Mouse (Mus musculus) midbrain, embryonic 15.5 days (tissue): ENCODE measurements around the gene Numbl. TPM values are rescaled to one million over a fixed set of nuclear protein-coding genes. Genes with fewer than 3 reads are reported as not detected.
A peak's percentile ranks its signal among the peaks of the same experiment; 100 is the strongest.
"Not testable (repeated sequence)": the region's sequence is repeated elsewhere in the genome, so short reads cannot be mapped to it uniquely, and the experiment has no call there.

Experiments
- ATAC-seq: fragments of 200-750 bp; cut with Nextera tagmentation; replicated peaks from 2 replicates; pipeline ENCODE4 v1.8.0; 2017; ENCODE audit warnings: moderate TSS enrichment
- H3K27ac ChIP-seq: fragments of 300-500 bp; sonication (generic); 2 replicates; pipeline ENCODE4 v1.5.1; 2015; ENCODE audit warnings: mild to moderate bottlenecking, inconsistent platforms
- H3K27me3 ChIP-seq: fragments of 300-500 bp; sonication (generic); replicated peaks from 2 replicates; pipeline ENCODE4 v1.6.1; 2015; ENCODE audit warnings: inconsistent platforms
- H3K36me3 ChIP-seq: fragments of 300-500 bp; sonication (generic); replicated peaks from 2 replicates; pipeline ENCODE4 v1.6.1; 2015; ENCODE audit warnings: inconsistent platforms
- H3K4me1 ChIP-seq: fragments of 300-500 bp; sonication (generic); 2 replicates; pipeline ENCODE4 v1.6.1; 2015; ENCODE audit warnings: inconsistent platforms
- H3K4me2 ChIP-seq: fragments of 300-500 bp; sonication (generic); 2 replicates; pipeline ENCODE4 v1.6.1; 2015; ENCODE audit warnings: inconsistent platforms, mild to moderate bottlenecking, moderate library complexity
- H3K4me3 ChIP-seq: fragments of 300-500 bp; sonication (generic); 2 replicates; pipeline ENCODE4 v1.5.1; 2015; ENCODE audit warnings: mild to moderate bottlenecking, inconsistent platforms
- H3K9ac ChIP-seq: fragments of 300-500 bp; sonication (generic); 2 replicates; pipeline ENCODE4 v1.6.1; 2015; ENCODE audit warnings: mild to moderate bottlenecking, inconsistent platforms
- H3K9me3 ChIP-seq: fragments of 300-500 bp; sonication (generic); 2 replicates; pipeline ENCODE4 v1.6.1; 2016; ENCODE audit warnings: inconsistent platforms
- WGBS: fragments of 180-500 bp; shearing (Covaris S2); methylation state at CpG from one replicate; pipeline ENCODE4 v1.1.7; 2015; ENCODE audit warnings: mixed read lengths; 5-methylcytosine and 5-hydroxymethylcytosine counted together
- polyA plus RNA-seq: library from polyadenylated mRNA; unstranded; fragments of >200 nt; fragmentation: Nextera tagmentation; extraction: Ambion mirVana; gene quantifications from 2 replicates; pipeline ENCODE4 v1.2.1, GENCODE M21; 2015

Numbl gene
- polyA plus RNA-seq, 1 experiment from 2014 or later, result 58.7 TPM

DNA sequence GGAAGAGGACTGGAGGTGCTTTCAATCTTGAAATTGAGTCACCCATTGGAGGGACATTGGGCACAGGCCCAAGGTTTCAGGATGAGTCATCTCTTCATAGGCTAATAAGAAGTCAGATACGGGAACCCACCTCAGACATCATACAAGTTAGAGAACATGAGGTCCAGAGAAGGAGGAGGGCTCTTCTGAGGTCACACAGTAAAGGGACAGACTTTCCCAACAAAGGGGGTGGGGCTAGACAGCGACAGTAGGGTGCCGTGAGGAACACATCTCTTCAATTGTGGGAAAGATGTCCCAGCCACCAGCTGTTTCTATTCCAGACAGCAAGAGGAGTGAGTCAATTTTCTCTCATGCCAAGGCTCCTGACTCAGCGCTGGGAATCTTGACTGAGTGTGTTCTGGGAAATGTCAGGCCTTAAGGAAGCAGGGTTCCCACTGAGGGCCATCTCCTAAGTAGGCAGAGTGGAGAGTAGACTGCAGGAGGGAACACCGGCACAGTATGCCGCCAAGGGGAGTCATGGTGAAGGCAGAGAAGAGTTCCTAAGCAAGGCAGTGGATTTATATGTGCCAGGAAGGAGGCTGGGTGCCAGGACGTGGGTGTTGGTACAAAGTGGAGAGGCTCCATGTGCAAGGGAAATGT, 26.4 kb upstream of the Numbl start:
- Histone ChIP-seq H3K27me3 (no peaks in the 10 kb centered on the region), H3K4me1 (peaks cover 27% of the 10 kb centered on the region), H3K27ac (peak overlapping the region; percentile 81; the same call in 1 of the 2 replicates), H3K9ac (no peak overlapping the region), H3K4me3 (no peak overlapping the region), H3K9me3 (no peaks in the 10 kb centered on the region), H3K36me3 (no peaks in the 10 kb centered on the region), H3K4me2 (no peak overlapping the region)
- no peak for ATAC-seq
- 84% methylated on average over 7 of the region's 7 CpGs for WGBS

DNA sequence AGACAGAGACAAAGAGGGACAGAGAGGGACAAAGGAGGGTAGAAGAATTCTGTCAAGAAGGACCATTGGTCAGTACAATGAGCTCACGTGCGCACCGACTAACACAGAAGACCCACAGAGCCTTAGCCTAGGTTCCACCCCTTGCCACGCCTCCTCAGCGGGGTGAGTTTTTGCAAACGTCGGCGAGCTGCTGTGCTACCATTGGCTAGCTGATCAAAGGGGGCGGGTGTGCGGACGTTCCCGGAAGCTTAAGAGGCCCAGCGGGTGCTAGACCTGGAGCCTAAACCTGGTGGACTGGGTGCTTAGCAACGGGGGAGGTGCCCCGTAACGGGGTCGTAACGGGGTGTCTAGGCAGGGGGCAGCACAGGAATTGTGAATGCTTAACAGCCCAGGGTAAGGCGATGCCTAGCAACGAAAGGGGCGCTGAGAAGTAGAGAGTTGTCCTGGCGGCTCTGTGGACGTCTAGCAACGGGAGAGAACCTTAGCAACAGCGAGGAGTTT, 25.4 kb upstream of the Numbl start, which contains the start of gene Coq8b:
Gene Coq8b, plus strand, starts transcription at position 243 of the 501 bp plus-strand sequence.
- H3K4me3 ChIP-seq, result peak within 1 kb of the TSS; percentile 52
- H3K4me1 ChIP-seq, result peaks cover 17% of the 10 kb centered on the region
- WGBS, result under 1% methylated on average over 25 of the region's 25 CpGs
- peak within 1 kb of the TSS; percentile 49 for H3K9ac ChIP-seq
- ATAC-seq, result peak; percentile 93
- H3K27ac ChIP-seq, result peak within 1 kb of the TSS; percentile 81
- H3K36me3 ChIP-seq, result no peaks in the 10 kb centered on the region
- no peaks in the 10 kb centered on the region for H3K9me3 ChIP-seq
- peak within 1 kb of the TSS; percentile 78 for H3K4me2 ChIP-seq
- H3K27me3 ChIP-seq, result no peaks in the 10 kb centered on the region

DNA sequence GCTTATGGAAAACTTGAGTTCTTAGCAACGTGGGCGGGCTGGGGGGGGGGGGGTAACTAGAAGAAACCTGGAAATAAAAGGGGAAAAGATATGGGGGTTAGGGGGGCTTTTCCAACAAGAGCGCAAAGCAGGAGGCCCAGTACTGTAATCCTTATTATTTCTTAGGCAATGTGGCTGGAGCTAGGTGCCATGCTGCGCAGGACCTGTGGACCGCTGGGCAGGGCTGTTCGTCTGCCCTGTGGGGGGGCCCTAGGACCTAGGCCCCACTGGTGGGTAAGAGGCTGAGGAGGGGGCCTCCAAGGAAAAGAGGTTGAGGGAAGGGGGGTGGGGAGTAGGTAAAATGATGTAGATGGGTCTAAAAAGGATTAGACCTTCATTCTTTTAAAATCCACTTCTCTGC, 24.9 kb upstream of the Numbl start:
- Histone ChIP-seq H3K4me2 (peak overlapping the region; percentile 78), H3K9ac (peak overlapping the region; percentile 49), H3K4me3 (peak overlapping the region; percentile 52), H3K36me3 (no peaks in the 10 kb centered on the region), H3K27ac (peak overlapping the region; percentile 81), H3K27me3 (no peaks in the 10 kb centered on the region), H3K9me3 (no peaks in the 10 kb centered on the region), H3K4me1 (peaks cover 17% of the 10 kb centered on the region)
- 0% methylated on average over 6 of the region's 6 CpGs for WGBS
- peak; percentile 44 for ATAC-seq

DNA sequence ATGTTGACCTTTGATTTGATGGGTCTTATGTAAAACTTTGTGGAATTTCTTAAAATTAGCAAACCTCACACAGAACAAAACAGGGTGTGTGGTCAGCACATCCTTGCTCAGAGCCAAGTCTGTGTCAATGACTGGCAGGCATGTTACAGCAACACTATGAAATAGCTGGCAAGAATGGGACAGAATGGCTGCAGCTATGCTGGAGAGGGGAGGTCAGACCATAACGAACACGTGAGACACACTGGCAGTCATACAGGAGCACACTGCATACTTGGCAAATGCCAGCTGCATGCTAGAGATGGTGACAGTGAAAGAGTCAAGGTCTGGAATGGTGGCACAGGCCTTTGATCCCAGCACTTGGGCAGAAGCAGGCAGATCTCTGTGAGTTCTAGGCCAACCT, 22.5 kb upstream of the Numbl start:
- H3K4me1 ChIP-seq, result peaks cover 12% of the 10 kb centered on the region
- no peak overlapping the region for H3K27ac ChIP-seq
- H3K27me3 ChIP-seq, result no peaks in the 10 kb centered on the region
- 0 out of 2 replicates have a peak, but pooled peaks cover 3% of the 10 kb centered on the region for H3K36me3 ChIP-seq
- H3K4me3 ChIP-seq, result no peak overlapping the region
- WGBS, result 93% methylated on average over 2 of the region's 2 CpGs
- no peaks in the 10 kb centered on the region for H3K9me3 ChIP-seq
- no peak overlapping the region for H3K4me2 ChIP-seq
- ATAC-seq, result no peak
- no peak overlapping the region for H3K9ac ChIP-seq

DNA sequence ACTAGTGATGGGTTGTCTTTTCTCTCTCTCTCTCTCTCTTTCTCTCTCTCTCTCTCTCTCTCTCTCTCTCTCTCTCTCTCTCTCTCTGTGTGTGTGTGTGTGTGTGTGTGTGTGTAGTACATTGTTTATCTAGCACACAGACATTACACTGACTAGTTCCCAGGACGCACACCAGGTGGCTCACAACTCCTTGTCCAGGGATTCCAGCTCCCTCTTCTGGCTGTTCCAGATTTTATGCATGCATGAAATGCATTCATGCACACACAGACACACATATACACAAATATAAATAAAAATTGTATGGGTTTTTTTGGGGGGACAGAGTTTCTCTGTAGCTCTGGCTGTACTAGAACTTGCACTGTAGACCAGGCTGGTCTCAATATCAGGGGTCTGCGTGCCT, 20.7 kb upstream of the Numbl start:
- H3K4me1 ChIP-seq, result peaks cover 12% of the 10 kb centered on the region
- H3K4me3 ChIP-seq, result no peak overlapping the region
- 89% methylated on average over 2 of the region's 2 CpGs for WGBS
- H3K36me3 ChIP-seq, result 0 out of 2 replicates have a peak, but pooled peaks cover 5% of the 10 kb centered on the region
- H3K27me3 ChIP-seq, result no peaks in the 10 kb centered on the region
- H3K9ac ChIP-seq, result no peak overlapping the region
- H3K9me3 ChIP-seq, result no peaks in the 10 kb centered on the region
- ATAC-seq, result no peak
- no peak overlapping the region for H3K27ac ChIP-seq
- H3K4me2 ChIP-seq, result no peak overlapping the region

DNA sequence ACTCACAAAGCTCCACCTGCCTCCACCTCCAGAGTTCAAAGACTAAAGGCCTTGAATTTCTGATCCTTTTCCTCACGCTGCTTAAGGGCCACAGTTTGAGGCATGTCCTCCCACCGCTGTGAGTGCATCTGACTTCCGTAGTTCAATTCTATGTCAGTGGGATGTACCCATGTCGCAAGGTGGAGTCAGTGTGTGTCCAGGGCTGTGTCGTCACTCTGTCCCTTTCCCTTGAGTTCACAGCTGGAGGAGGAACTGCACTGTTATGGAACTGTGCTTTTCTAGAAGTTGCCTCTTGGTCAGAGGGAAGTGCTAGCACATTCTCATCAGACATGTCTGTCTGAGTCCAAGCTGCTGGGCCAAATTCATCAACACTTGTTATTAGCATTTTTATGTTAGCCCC, 19.7 kb upstream of the Numbl start:
- H3K27me3 ChIP-seq, result no peaks in the 10 kb centered on the region
- H3K4me1 ChIP-seq, result peaks cover 8% of the 10 kb centered on the region
- no peak overlapping the region for H3K4me3 ChIP-seq
- H3K9ac ChIP-seq, result no peak overlapping the region
- H3K9me3 ChIP-seq, result no peaks in the 10 kb centered on the region
- H3K4me2 ChIP-seq, result no peak overlapping the region
- WGBS, result 92% methylated on average over 5 of the region's 5 CpGs
- H3K36me3 ChIP-seq, result peaks cover 10% of the 10 kb centered on the region; the same call in 1 of the 2 replicates
- ATAC-seq, result no peak
- no peak overlapping the region for H3K27ac ChIP-seq

DNA sequence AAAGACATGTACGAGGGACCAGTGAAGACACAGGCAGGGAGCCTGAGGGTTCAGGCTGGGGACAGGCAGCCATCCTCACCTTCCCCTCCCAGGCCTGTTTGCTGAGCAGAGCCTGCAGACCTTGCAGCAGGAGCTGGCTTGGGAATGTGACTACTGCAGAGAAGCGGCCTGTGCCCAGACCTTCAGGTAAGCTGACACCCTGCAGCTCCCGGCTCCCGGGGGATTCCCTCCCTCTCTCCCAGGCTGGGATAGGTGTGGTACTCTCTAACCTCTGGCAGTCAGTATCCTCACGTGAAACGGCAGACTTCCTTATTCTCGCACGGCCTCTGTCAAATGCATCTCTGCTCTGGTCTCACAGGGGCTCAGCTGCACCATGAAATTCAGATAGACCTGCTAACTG, 15.0 kb upstream of the Numbl start:
- H3K36me3 ChIP-seq, result peaks cover 13% of the 10 kb centered on the region; the same call in 1 of the 2 replicates
- H3K27ac ChIP-seq, result no peak overlapping the region
- no peaks in the 10 kb centered on the region for H3K9me3 ChIP-seq
- no peak overlapping the region for H3K9ac ChIP-seq
- no peaks in the 10 kb centered on the region for H3K27me3 ChIP-seq
- no peak overlapping the region for H3K4me3 ChIP-seq
- no peaks in the 10 kb centered on the region for H3K4me1 ChIP-seq
- 75% methylated on average over 8 of the region's 8 CpGs for WGBS
- no peak for ATAC-seq
- H3K4me2 ChIP-seq, result no peak overlapping the region

DNA sequence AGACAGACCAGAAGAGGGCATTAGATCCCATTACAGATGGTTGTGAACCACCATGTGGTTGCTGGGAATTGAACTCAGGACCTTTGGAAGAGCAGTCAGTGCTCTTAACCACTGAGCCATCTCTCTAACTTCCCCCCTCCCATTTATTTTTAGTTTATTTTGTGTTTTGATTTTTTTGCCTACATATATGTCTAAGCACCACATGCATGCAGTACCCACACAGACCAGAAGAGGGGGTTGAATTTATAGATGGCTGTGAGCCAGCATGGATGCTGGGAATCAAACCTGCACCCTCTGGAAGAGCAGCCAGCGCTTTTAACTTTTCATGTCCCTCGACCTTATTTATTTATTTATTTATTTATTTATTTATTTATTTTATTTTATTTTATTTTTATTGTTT, 14.1 kb upstream of the Numbl start:
- not testable (repeated sequence) for ATAC-seq, H3K4me1 ChIP-seq, H3K9ac ChIP-seq, H3K4me2 ChIP-seq, H3K27me3 ChIP-seq, H3K4me3 ChIP-seq, H3K27ac ChIP-seq, H3K9me3 ChIP-seq
- peaks cover 13% of the 10 kb centered on the region; the same call in 1 of the 2 replicates for H3K36me3 ChIP-seq
- WGBS, result 82% methylated on average over 2 of the region's 2 CpGs

DNA sequence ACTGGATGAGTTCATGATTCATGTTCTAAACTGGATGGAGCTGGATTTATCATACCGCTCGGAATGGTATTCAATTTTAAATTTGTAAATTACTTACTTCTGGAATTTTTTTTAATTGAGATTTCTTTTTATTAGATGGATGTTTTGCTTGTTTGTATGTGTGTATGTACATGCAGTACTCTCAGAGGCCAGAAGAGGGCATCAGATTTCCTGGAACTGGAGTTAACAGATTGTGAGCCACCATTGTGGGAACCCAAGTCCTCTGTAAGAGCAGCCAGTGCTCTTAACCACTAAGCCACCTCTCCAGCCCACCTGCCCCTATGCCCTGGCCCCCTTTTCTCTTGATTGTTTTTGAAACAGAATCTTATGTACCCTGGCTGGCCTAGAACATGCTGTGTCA, 9.1 kb upstream of the Numbl start:
- Histone ChIP-seq H3K9ac (no peak overlapping the region), H3K9me3 (no peaks in the 10 kb centered on the region), H3K27ac (no peak overlapping the region), H3K4me2 (no peak overlapping the region), H3K4me1 (no peaks in the 10 kb centered on the region), H3K4me3 (no peak overlapping the region), H3K36me3 (no peaks in the 10 kb centered on the region; the same call in 1 of the 2 replicates), H3K27me3 (no peaks in the 10 kb centered on the region)
- 90% methylated on average over 2 of the region's 2 CpGs for WGBS
- no peak for ATAC-seq

DNA sequence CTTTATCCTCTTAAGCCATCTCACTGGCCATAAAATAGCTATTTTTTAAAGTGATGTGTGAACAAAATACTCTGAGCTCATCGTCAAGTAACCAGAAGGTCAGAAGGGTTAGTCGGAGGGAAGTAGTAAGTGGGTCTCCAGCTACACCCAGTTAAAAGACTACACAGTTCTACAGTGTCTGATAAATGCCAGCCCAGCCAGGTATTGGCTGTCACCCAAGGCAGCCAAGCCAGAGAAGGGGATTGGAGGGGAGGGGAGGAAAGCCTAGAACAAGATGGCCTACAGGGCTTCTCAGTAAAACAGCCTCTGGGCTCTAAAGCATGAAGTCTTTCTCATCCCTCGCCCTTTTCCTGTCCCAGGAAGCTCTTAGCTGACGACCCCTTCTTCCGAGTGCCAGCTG, 8.3 kb upstream of the Numbl start:
- ATAC-seq, result no peak
- Histone ChIP-seq H3K4me3 (no peak overlapping the region), H3K27ac (no peak overlapping the region), H3K4me2 (no peak overlapping the region), H3K36me3 (no peaks in the 10 kb centered on the region; the same call in 1 of the 2 replicates), H3K9ac (no peak overlapping the region), H3K9me3 (no peaks in the 10 kb centered on the region), H3K27me3 (no peaks in the 10 kb centered on the region), H3K4me1 (no peaks in the 10 kb centered on the region)
- 82% methylated on average over 5 of the region's 5 CpGs for WGBS

DNA sequence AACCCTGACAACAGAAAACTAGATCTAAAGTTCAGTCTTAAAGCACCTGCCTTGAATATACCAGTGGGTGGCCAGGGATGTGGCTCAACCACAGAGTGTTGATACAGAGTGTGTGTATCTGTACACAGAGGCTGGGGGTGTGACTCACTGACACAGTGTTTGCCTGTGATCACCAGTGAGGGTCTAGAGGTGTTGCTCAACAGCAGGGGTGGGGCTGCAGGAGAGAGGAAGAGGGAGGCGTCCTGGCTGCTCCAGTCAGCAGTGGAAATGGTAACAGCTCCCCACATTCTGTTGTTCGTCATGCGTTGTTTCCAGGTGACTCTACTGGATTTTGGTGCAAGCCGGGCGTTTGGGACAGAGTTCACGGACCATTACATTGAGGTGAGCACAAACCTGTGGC, 6.3 kb upstream of the Numbl start:
- Histone ChIP-seq H3K4me2 (no peak overlapping the region), H3K9ac (no peak overlapping the region), H3K9me3 (no peaks in the 10 kb centered on the region), H3K27me3 (no peaks in the 10 kb centered on the region), H3K4me1 (no peaks in the 10 kb centered on the region), H3K36me3 (no peaks in the 10 kb centered on the region), H3K4me3 (no peak overlapping the region), H3K27ac (no peak overlapping the region)
- WGBS, result 89% methylated on average over 6 of the region's 6 CpGs
- ATAC-seq, result no peak

DNA sequence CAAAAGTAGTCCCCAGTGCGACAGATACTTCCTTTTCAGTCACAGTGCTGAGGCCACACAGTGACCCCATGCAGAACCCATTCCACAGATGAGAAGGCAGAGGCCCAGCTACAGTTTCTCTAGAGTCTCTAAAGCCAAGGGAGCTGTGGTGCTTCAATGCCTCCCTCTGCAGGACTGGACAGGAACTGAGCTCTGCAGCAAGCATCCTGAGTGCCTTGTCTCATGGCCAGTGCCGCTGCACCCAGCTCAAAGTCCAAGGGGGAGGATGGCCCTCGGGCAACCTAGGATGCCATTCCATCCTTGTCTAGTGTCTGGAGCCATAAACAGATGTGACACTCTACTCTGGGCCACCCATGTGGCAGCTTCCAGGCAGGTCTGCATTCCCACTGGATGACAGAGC, 2.5 kb upstream of the Numbl start:
- no peaks in the 10 kb centered on the region for H3K36me3 ChIP-seq
- peaks cover 16% of the 10 kb centered on the region for H3K4me1 ChIP-seq
- no peak overlapping the region for H3K9ac ChIP-seq
- no peak overlapping the region for H3K4me2 ChIP-seq
- H3K27me3 ChIP-seq, result no peaks in the 10 kb centered on the region
- ATAC-seq, result no peak
- H3K27ac ChIP-seq, result no peak overlapping the region
- 78% methylated on average over 3 of the region's 3 CpGs for WGBS
- no peaks in the 10 kb centered on the region for H3K9me3 ChIP-seq
- H3K4me3 ChIP-seq, result no peak overlapping the region
